Mouse (Mus musculus) T-helper 1 cell (primary cell): ENCODE measurements at regions not wholly inside any gene's neighbourhood (a gene's known extent, or its start where the extent isn't known, plus 50 kb on each side); places are given as distances from the start of the nearest gene placed in this dataset.

Source experiments
- in situ Hi-C: fragments of 300-600 bp; cut with MboI, MseI; formaldehyde crosslinking; loops from one replicate; pipeline ENCODE4 v1.15.1; 2025; ENCODE audit warnings: high pct_unique_total_duplicates

DNA sequence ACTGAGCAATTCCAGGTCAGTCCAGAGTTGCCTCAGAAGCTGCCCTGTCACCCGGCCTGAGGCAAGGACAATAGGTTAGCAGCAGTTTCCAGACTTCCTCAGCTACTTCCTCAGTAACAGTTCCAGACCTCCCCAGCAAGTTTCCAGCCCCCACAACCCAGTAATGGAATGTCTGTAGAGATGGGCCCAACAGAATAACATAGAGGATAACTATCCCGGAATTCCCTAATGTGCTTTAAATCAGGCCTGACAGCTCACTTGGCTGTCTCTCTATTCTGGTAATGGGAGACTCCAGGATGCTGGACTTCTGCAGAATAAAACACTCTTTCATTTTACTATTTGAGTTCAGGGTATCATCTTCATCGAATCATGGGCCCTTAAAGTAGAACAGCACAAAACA lies 268.4 kb upstream of the Tsc22d2 start:
- in situ Hi-C loops: no loop called here

GRCm38 (mm10) chr3:58146762-58147161 lies 267.8 kb upstream of the Tsc22d2 start:
- in situ Hi-C loops: no loop called here

- in situ Hi-C loops: no loop called here
Observed at GRCm38 (mm10) chr3:58153141-58153540, 261.4 kb upstream of the Tsc22d2 start.

DNA sequence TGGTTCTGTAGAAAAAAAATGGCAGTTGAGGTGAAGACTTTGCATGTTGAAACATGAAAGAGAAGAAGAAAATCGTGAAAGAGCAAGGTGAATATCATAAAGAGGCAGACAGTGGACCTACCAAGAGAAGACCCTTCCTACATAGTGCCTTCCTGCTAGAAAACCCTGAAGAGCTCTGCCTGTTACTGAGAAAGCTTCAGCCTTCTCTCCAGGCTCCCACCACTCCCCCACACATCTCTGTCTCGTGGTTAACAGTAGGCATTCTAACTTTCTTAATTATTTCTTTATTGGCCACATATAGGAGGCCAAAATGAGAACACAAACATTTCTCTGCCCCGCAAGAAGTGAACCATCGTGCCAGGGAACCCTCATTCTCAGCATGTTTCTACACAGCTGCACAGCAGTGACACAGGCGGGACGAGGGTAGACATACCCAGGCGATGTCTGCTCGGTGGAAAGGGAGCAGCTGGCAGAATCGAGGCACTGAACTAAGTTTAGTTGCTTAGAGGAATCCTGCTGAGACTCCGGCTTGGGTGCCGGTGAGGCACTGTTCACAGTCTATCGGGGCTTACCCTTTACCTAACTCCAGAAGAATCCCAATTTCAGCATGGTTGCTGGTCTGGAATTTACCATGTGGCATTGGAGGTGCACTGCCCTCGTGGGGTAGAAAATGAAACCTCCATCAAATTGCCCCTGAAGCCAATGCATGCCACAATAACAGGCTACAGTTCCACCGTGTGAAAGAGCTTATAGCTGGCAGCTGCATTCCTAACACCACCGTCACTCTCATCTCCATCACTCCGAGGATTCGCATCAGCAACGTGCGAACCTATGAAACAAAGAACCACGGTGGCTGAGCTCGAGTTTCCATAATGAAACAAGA lies 260.4 kb upstream of the Tsc22d2 start:
- in situ Hi-C loops: no loop called here

DNA sequence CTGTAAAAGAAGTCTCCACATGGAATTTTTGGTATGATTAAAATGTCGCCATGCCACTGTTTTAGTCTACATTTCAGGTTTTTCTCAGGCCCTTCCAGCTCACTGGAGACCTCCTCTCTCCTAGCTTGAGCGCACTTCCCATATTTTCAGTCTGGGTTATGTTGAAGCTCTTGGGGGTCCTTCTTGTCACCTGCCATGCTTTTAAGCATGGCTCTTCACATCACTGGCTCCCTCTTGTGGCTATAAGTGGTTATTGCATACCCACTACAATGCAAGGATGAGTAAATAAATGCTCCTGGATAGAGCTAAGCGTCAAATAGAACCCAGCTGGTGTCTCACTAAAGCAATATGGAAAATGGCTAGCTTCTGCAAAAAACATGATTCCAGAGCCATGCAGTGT lies 255.1 kb upstream of the Tsc22d2 start:
- in situ Hi-C loops: no loop called here

DNA sequence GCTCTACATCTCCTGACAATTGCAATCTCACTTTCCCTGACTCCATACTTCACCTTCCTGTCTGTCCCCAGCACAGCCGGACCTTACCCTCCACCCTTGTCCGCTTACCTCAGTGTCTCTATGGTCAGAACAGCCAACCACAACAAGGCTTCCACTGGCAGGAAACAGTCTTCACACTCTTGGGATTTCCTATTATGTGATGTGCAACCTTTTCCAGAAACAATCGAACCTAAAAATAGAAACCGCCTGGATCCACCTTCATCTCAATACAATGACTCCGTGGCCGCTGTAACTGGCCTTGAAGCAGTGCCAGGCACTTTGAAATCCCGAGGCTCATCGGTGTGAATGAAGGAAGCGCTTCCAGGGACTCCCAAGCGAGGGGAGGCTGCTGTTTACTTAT lies 252.3 kb upstream of the Tsc22d2 start:
- in situ Hi-C loops: loop anchor here (5.0 kb wide), 1 partner anchor 320 kb away; no protein-coding TSS in a partner anchor

GRCm38 (mm10) chr3:58163806-58164205 lies 250.7 kb upstream of the Tsc22d2 start:
- in situ Hi-C loops: loop anchor here (5.0 kb wide), 1 partner anchor 318 kb away; no protein-coding TSS in a partner anchor

GRCm38 (mm10) chr3:58166628-58167027 lies 247.9 kb upstream of the Tsc22d2 start:
- in situ Hi-C loops: no loop called here

DNA sequence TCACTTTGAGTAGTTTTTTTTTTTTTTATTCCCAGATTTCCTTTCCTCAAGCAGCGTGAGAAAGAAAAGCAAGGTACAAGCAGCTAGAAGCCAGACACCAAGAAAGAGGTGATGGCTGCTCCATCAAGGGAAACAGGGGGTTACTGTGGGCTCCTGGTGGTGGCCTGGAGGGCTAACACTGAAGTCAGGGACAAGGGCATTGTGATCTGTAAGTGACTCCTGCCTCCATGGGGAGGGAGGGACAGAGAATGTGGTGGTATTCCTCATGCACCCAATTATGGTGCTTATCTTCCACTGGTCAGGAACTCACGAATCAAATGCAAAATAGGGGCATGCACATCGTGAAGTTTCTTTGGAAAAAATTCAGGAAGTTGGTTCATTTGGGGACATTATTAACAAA lies 247.4 kb upstream of the Tsc22d2 start:
- in situ Hi-C loops: no loop called here

GRCm38 (mm10) chr3:58167761-58168290 lies 246.7 kb upstream of the Tsc22d2 start:
- in situ Hi-C loops: no loop called here

DNA sequence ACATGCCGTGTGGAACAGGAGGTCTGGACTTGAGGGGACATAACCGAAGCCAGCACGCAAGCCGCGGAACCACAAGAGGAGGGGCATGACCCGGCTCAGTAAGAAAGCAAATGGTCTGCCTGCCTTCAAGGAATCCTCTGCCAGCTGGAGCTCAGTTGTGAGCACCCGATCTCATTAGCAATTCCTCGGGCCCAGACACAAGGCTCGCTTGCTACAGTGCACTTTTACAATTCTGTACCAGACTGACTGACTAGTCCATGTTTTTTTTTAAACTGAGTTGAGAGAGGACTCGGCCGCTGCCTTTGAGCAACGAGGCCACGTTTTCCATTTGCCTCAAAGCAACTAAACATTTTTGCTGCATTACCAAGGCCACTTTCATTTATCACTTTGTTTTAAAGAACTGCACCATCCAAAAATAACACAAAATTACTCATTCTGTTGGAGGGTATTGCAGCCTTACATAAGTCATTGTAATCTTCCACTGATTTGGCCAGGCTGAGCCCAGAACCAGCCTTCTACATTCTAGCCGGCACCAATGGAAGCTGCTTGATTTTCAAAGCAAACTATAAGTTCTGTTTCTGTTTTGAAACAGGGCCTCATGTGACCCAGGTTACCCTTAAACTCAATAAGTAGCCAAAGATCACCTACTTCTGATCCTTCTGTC lies 245.9 kb upstream of the Tsc22d2 start:
- in situ Hi-C loops: no loop called here

GRCm38 (mm10) chr3:58169786-58170185 lies 244.7 kb upstream of the Tsc22d2 start:
- in situ Hi-C loops: no loop called here

DNA sequence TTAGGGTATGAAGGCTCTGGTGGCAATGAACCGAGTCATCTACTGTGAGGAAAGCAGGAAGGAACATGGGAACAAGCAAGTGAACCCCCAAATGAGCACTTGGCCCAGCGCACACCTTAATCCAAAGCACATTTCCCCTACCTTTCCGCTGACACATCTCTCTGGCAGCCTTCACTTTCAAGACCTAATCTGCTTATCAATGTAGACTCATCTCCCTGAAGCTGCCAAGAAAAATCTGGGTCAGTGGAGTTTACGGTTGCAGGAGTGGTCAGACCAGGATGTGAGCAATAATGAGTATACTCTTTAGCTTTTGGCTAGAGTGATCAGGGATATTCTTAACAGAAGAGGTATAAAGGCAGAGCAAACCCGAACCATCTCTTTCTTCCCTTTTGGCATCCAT lies 242.4 kb upstream of the Tsc22d2 start:
- in situ Hi-C loops: no loop called here

DNA sequence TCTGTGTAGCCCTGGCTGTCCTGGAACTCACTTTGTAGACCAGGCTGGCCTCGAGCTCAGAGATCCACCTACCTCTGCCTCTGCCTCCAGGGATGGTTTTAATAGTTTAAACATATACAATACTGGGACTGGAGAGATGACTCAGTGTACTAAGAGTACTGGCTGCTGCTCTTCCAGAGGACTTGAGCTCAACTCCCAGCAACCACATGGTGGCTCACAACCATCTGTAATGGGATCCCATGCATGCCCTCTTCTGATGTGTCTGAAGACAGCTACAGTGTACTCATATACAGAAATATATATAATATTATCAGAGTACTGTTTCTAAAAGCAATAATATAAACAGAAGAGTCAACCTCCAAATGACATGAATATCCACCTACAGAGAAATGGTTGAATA lies 240.7 kb upstream of the Tsc22d2 start:
- in situ Hi-C loops: no loop called here

- in situ Hi-C loops: no loop called here
Observed at GRCm38 (mm10) chr3:58181715-58182114, 232.8 kb upstream of the Tsc22d2 start.

- in situ Hi-C loops: no loop called here
Observed at GRCm38 (mm10) chr3:58182299-58182698, 232.2 kb upstream of the Tsc22d2 start.

DNA sequence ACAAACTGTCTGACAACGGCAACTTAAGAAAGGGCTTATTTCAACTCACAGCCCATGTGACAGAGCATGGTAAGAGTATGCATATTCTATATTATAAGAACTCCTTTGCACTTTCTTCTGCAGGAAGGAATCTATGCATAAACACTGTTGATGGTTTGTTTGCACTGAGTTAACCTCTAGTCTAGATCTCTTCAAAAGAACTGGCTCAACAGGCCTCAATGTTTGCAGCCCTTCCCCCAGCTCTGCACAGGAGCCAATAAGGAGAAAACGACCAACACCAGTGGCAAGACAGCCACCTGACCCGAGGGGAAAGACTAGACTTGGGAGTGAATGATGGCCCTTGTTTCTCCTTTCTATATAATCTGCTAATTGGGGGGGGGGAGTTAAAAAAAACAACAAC lies 231.2 kb upstream of the Tsc22d2 start:
- in situ Hi-C loops: no loop called here

DNA sequence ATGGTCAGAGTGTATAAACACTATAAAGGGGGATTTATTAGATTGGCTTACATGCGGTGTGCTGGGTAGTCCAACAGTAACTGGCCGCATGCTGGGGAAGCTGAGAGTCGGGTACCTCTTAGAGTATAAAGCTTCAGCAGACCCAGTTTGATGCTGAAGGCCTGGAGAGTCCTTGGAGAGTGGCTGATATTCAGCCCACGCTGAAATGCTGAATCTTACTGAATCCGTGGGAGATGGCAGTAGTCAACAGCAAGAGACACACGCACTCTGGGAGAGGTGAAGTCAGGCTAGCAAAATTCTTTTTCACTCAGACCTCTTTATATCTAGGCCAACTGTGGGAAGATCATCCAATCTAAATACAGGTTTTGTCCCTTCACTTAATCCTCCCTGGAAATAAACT lies 214.1 kb upstream of the Tsc22d2 start:
- in situ Hi-C loops: no loop called here

- in situ Hi-C loops: no loop called here
Observed at GRCm38 (mm10) chr3:58202816-58203215, 211.7 kb upstream of the Tsc22d2 start.

DNA sequence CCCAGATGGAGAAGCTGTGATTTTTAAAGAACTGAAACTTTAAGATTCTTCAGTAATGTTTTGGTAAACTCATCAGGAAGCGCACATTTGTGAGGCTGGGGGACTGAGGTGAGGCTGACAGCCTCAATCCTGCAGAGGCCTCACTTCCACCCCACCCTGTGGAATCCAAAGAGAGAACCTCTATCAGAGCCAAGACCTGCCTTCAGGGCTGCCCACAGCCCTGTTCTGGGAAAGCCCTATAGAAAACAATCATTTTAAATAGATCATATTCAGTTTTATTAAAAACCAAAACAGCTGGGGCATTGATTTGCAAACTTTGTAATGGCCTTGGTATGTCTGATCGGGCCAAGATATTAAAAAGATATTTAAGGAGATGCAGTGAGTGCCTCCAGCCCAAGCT lies 210.7 kb upstream of the Tsc22d2 start:
- in situ Hi-C loops: no loop called here

- in situ Hi-C loops: no loop called here
Observed at GRCm38 (mm10) chr3:58205526-58205925, 209.0 kb upstream of the Tsc22d2 start.

GRCm38 (mm10) chr3:58206776-58207398 lies 207.6 kb upstream of the Tsc22d2 start:
- in situ Hi-C loops: no loop called here
